Mouse (Mus musculus): ENCODE data around the gene Zdhhc6. TPM values are rescaled to one million over a fixed set of nuclear protein-coding genes. Genes with fewer than 3 reads are reported as not detected.
A peak's percentile ranks its signal among the peaks of the same experiment; 100 is the strongest.

The Zdhhc6 gene
- 39.8 and 44.7 TPM in 2 replicates for polyA plus RNA-seq (2015; fragmentation: Nextera tagmentation; extraction: Ambion mirVana)

DNA sequence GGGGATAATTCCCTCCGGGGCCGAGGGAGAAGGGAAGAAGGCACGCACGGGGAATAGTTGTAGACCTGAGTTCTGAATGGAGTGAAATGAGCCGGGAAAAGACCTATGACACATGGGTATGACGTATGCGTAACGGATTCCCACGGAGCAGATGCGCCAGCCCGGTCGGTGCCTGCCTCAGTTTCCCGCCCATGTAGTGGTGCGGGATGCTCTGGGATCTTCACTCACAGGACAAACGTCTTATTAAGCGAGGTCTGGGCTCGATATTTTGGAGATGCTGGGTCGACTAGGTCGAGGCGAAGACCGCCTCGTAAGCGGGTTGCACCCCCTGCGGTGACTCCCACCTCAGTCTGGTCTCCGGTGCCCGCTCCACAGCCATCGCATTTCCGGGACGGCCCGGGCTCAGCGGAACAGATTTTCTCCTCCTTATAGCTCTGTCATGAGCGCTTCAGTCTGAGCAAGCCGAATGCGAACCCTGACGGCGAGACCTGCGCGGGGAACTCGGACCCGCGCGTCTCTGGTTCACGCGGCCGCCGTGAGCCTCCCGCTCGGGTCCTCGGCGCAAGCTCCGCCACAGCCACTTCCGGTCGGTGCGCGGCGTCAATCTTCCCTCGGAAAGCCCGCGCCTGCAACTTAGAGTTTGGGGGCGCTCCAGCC is at the start of gene Zdhhc6:
Gene Zdhhc6 (minus strand): TSS at position 581 of the 657 bp plus-strand sequence.
- Histone ChIP-seq H3K27ac (ENCODE audit: low read depth, low read length) (peak within 1 kb of the TSS; percentile 88), H3K4me3 (ENCODE audit: low read depth, low read length) (peak within 1 kb of the TSS; percentile 80), H3K36me3 (ENCODE audit: control insufficient read depth, insufficient read depth) (peaks cover 22% of the 10 kb centered on the region), H3K27me3 (replicated peaks; ENCODE audit: control insufficient read depth, insufficient read depth, low read length) (no peaks in the 10 kb centered on the region), H3K9ac (ENCODE audit: low read depth, low read length) (peak within 1 kb of the TSS; percentile 74), H3K4me1 (replicated peaks; ENCODE audit: control insufficient read depth, insufficient read depth, low read length) (no peaks in the 10 kb centered on the region; the same call in 1 of the 2 replicates), H3K4me2 (replicated peaks; ENCODE audit: low read depth) (peak within 1 kb of the TSS; percentile 96), H3K9me3 (ENCODE audit: control insufficient read depth) (no peaks in the 10 kb centered on the region)
- TF ChIP-seq CTCF (IDR thresholded peaks at IDR 0.05; ENCODE audit: low read depth) = 0 out of 2 replicates have a peak, but pooled peaks have one; percentile 1
- peak; percentile 75 for ATAC-seq
- under 1% methylated on average over 60 of the region's 60 CpGs for WGBS

DNA sequence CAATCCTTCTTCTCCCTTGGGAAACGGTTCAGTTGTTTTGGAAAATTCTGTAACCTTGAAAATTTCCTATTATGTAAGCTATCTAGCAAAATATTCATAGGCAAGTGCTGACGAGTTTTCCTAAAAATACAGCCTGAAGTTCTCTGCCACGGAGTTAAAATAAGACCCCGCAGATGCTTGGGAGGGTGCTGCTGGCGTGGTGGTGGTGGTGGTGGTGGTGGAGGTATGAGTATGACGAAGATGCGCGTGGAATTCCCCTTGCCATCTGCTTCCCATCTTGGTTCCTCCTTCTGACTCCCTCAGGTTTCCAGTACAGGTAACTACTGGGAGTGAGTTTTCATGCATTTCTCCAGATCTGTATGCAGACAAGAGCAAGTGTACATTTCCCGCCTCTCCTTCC is 46.8 kb upstream of the Zdhhc6 start:
- Histone ChIP-seq H3K4me3 (ENCODE audit: low read depth, low read length) (no peak overlapping the region), H3K36me3 (ENCODE audit: control insufficient read depth, insufficient read depth) (no peaks in the 10 kb centered on the region; the same call in 1 of the 2 replicates), H3K9me3 (ENCODE audit: control insufficient read depth) (no peaks in the 10 kb centered on the region), H3K4me1 (replicated peaks; ENCODE audit: control insufficient read depth, insufficient read depth, low read length) (no peaks in the 10 kb centered on the region), H3K27ac (ENCODE audit: low read depth, low read length) (no peak overlapping the region), H3K4me2 (replicated peaks; ENCODE audit: low read depth) (no peak overlapping the region), H3K9ac (ENCODE audit: low read depth, low read length) (no peak overlapping the region), H3K27me3 (replicated peaks; ENCODE audit: control insufficient read depth, insufficient read depth, low read length) (no peaks in the 10 kb centered on the region)
- 96% methylated on average over 9 of the region's 9 CpGs for WGBS
- no peak for ATAC-seq
- no peak for TF ChIP-seq CTCF (IDR thresholded peaks at IDR 0.05; ENCODE audit: low read depth)

DNA sequence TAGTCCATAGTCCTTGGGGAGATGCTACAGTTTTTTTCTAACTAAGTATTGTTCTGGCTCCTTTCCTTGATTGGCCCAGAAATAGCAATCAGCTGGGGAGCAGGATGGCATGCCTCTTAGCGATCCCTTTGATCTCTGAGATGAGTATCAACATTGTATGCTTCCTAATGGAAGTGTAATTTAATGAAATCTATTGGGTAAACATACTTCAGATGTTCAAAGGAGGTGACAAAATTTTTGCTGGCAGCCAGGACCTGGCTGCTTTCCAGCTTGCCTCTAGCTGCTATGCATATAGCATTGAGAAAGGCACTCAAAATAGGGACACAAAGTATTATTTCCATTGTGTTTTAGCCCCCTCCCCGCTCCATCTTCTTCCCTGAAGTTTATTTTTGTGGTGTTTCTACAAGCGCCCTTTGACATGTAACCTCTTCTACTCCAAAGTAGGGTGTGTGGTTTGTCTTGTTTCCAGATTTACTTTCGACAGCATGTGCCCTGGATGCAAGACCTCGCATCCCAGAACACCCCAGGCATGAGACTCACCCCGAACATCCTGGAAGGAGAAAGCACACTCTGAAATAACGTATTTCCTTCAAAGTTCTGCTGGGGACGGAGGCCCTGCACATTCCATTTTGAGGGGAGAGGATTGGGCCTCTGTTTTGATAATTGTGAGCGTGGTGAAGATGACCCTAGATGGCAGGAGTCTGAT is 35.0 kb upstream of the Zdhhc6 start:
- Histone ChIP-seq H3K9ac (ENCODE audit: low read depth, low read length) (no peak overlapping the region), H3K27me3 (replicated peaks; ENCODE audit: control insufficient read depth, insufficient read depth, low read length) (no peaks in the 10 kb centered on the region), H3K36me3 (ENCODE audit: control insufficient read depth, insufficient read depth) (peaks cover 10% of the 10 kb centered on the region; the same call in 1 of the 2 replicates), H3K27ac (ENCODE audit: low read depth, low read length) (no peak overlapping the region), H3K9me3 (ENCODE audit: control insufficient read depth) (no peaks in the 10 kb centered on the region), H3K4me3 (ENCODE audit: low read depth, low read length) (no peak overlapping the region), H3K4me2 (replicated peaks; ENCODE audit: low read depth) (no peak overlapping the region), H3K4me1 (replicated peaks; ENCODE audit: control insufficient read depth, insufficient read depth, low read length) (no peaks in the 10 kb centered on the region)
- WGBS = 82% methylated on average over 9 of the region's 9 CpGs
- no peak for ATAC-seq
- no peak for TF ChIP-seq CTCF (IDR thresholded peaks at IDR 0.05; ENCODE audit: low read depth)

DNA sequence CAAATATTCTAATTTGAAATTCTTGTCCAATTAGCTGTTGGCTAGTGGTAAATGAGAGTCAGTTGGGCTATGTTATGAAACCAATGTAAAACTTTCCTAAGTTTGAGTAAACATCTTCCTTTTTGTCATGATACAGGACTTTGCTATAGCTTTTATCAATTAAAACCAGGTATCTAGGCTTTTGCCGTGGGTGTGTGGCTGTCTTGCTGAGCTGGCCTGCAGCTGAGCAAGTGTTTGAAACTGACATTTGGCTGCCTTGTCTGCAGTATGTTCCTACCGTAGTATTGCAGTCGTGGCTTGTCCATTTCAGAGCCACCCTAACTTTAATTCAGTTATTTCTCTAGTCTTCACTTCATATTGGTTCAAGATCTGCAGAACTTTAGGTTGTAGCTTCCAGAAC is 32.4 kb upstream of the Zdhhc6 start:
- whole genome bisulfite sequencing = 85% methylated on average over 3 of the region's 3 CpGs
- ATAC-seq = no peak
- Histone ChIP-seq H3K4me2 (replicated peaks; ENCODE audit: low read depth) (no peak overlapping the region), H3K9ac (ENCODE audit: low read depth, low read length) (no peak overlapping the region), H3K4me1 (replicated peaks; ENCODE audit: control insufficient read depth, insufficient read depth, low read length) (no peaks in the 10 kb centered on the region), H3K4me3 (ENCODE audit: low read depth, low read length) (no peak overlapping the region), H3K36me3 (ENCODE audit: control insufficient read depth, insufficient read depth) (peaks cover 10% of the 10 kb centered on the region; the same call in 1 of the 2 replicates), H3K27ac (ENCODE audit: low read depth, low read length) (no peak overlapping the region), H3K9me3 (ENCODE audit: control insufficient read depth) (no peaks in the 10 kb centered on the region), H3K27me3 (replicated peaks; ENCODE audit: control insufficient read depth, insufficient read depth, low read length) (no peaks in the 10 kb centered on the region)
- TF ChIP-seq CTCF (IDR thresholded peaks at IDR 0.05; ENCODE audit: low read depth) = no peak

DNA sequence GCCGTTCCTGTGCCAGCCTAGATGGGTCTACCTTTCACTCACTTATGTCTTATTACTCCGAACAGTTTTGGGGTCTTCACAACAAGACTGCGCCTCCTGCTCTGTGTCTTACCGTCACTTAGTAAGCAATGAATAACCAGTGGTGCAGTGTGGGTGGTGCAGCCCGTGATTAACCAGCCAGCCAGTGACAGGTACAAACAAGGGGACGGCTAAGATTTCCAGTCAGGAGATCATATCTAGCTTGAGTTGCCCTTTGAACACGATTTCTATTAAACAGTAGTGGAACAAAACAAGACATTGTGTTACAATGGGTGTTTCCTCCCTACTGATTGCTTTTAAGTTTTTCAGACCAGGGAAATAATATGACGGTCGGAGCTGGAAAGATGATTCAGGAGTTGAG is 27.4 kb upstream of the Zdhhc6 start:
- peak; percentile 77 for ATAC-seq
- Histone ChIP-seq H3K4me2 (replicated peaks; ENCODE audit: low read depth) (no peak overlapping the region), H3K9ac (ENCODE audit: low read depth, low read length) (no peak overlapping the region), H3K9me3 (ENCODE audit: control insufficient read depth) (no peaks in the 10 kb centered on the region), H3K27ac (ENCODE audit: low read depth, low read length) (no peak overlapping the region; the same call in 1 of the 2 replicates), H3K27me3 (replicated peaks; ENCODE audit: control insufficient read depth, insufficient read depth, low read length) (no peaks in the 10 kb centered on the region), H3K36me3 (ENCODE audit: control insufficient read depth, insufficient read depth) (no peaks in the 10 kb centered on the region), H3K4me3 (ENCODE audit: low read depth, low read length) (no peak overlapping the region), H3K4me1 (replicated peaks; ENCODE audit: control insufficient read depth, insufficient read depth, low read length) (no peaks in the 10 kb centered on the region)
- TF ChIP-seq CTCF (IDR thresholded peaks at IDR 0.05; ENCODE audit: low read depth) = no peak
- 52% methylated on average over 9 of the region's 9 CpGs for WGBS

DNA sequence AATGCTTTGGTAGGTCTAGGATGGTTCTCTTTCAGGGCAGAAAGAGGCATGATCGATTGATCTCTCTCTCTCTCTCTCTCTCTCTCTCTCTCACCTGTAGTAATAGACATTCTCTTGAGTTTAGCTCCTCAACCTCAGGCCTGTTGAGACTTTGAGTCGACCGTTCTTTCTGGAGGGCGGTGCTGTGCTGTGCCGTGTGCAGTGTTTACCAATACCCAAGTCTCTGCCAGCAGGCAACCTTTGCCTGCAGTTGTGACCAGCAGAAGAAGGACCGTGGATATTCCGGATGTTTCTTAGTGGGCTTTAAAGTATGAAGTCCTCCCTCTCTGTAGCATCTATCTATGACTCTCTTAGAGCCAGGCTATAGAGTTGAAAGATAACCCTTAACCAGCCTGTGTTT is 26.6 kb upstream of the Zdhhc6 start:
- Histone ChIP-seq H3K9me3 (ENCODE audit: control insufficient read depth) (no peaks in the 10 kb centered on the region), H3K27me3 (replicated peaks; ENCODE audit: control insufficient read depth, insufficient read depth, low read length) (no peaks in the 10 kb centered on the region), H3K4me1 (replicated peaks; ENCODE audit: control insufficient read depth, insufficient read depth, low read length) (no peaks in the 10 kb centered on the region), H3K36me3 (ENCODE audit: control insufficient read depth, insufficient read depth) (no peaks in the 10 kb centered on the region), H3K4me3 (ENCODE audit: low read depth, low read length) (no peak overlapping the region), H3K4me2 (replicated peaks; ENCODE audit: low read depth) (no peak overlapping the region), H3K9ac (ENCODE audit: low read depth, low read length) (no peak overlapping the region), H3K27ac (ENCODE audit: low read depth, low read length) (no peak overlapping the region)
- ATAC-seq = 0 out of 2 replicates have a peak, but pooled peaks have one; percentile 31
- WGBS = 66% methylated on average over 7 of the region's 7 CpGs
- TF ChIP-seq CTCF (IDR thresholded peaks at IDR 0.05; ENCODE audit: low read depth) = no peak
